Mouse (Mus musculus) liver, embryonic 11.5 days (tissue): ENCODE data around the gene Fry. TPM values are rescaled to one million over a fixed set of nuclear protein-coding genes. Genes with fewer than 3 reads are reported as not detected.

Source experiments
- ATAC-seq: fragments of 200-750 bp; cut with Nextera tagmentation; replicated peaks from 2 replicates; pipeline ENCODE4 v1.8.0; 2017; ENCODE audit warnings: moderate number of reproducible peaks, mild to moderate bottlenecking, moderate TSS enrichment, moderate library complexity; ENCODE audit not compliant: low FRiP score
- DNase-seq: peaks from one replicate; pipeline ENCODE4 v3.0.0-alpha.2; 2017; ENCODE audit warnings: low spot score
- H3K27ac ChIP-seq: fragments of 300-500 bp; sonication (generic); 2 replicates; pipeline ENCODE4 v1.5.1; 2014; ENCODE audit warnings: mild to moderate bottlenecking, low read depth, low read length, control low read depth
- H3K27me3 ChIP-seq: fragments of 300-500 bp; sonication (generic); replicated peaks from 2 replicates; pipeline ENCODE4 v1.6.1; 2014; ENCODE audit warnings: low read length, mixed read lengths; ENCODE audit not compliant: control insufficient read depth, insufficient read depth
- H3K36me3 ChIP-seq: fragments of 300-500 bp; sonication (generic); 2 replicates; pipeline ENCODE4 v1.6.1; 2014; ENCODE audit warnings: mild to moderate bottlenecking, low read length, moderate library complexity, mixed read lengths; ENCODE audit not compliant: control insufficient read depth, insufficient read depth
- H3K4me1 ChIP-seq: fragments of 300-500 bp; sonication (generic); replicated peaks from 2 replicates; pipeline ENCODE4 v1.6.1; 2014; ENCODE audit warnings: low read length, mixed read lengths; ENCODE audit not compliant: control insufficient read depth, insufficient read depth
- H3K4me2 ChIP-seq: fragments of 300-500 bp; sonication (generic); 2 replicates; pipeline ENCODE4 v1.6.1; 2014; ENCODE audit warnings: mild to moderate bottlenecking, control low read depth, moderate library complexity
- H3K4me3 ChIP-seq: fragments of 300-500 bp; sonication (generic); 2 replicates; pipeline ENCODE4 v1.5.1; 2014; ENCODE audit warnings: low read depth, low read length, control low read depth
- H3K9ac ChIP-seq: fragments of 300-500 bp; sonication (generic); 2 replicates; pipeline ENCODE4 v1.6.1; 2014; ENCODE audit warnings: low read depth, low read length, control low read depth
- H3K9me3 ChIP-seq: fragments of 300-500 bp; sonication (generic); 2 replicates; pipeline ENCODE4 v1.6.1; 2016; ENCODE audit warnings: low read length, inconsistent platforms, mixed read lengths; ENCODE audit not compliant: control insufficient read depth
- WGBS: fragments of 180-500 bp; shearing (Covaris S2); extraction: QIAGEN DNeasy Blood & Tissue Kit; methylation state at CpG from one replicate; pipeline ENCODE4 v1.1.7; 2014; 5-methylcytosine and 5-hydroxymethylcytosine counted together
- polyA plus RNA-seq: library from polyadenylated mRNA; unstranded; fragments of >200 nt; fragmentation: Nextera tagmentation; extraction: Ambion mirVana; gene quantifications from 2 replicates; pipeline ENCODE4 v1.2.1, GENCODE M21; 2014

Fry gene
- polyA plus RNA-seq, 1 experiment from 2014 or later = 5.5 TPM

DNA sequence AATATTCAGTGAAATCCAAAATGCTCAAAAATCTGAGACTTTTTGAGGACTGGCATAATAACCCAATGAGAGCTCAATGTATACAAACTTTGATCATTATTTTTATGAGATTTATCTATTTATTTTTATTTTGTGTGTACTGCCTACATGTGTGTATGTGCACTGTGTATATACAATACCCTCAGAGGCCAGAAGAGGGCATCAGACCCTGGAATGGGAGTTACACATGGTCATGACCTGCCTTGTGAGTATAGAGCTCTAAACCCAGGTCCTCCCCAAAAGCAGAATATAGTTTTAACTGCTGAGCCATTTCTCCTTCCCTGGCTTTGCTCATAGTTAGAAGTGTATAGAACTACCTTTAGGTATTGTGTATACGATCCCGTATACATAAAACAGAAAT is 298.8 kb downstream of the Fry start:
- 96% methylated on average over 2 of the region's 2 CpGs for WGBS
- ATAC-seq = no peak

GRCm38 (mm10) chr5:150418035-150418434 is 299.6 kb downstream of the Fry start:
- Histone ChIP-seq H3K9me3 (no peaks in the 10 kb centered on the region), H3K27ac (no peak overlapping the region), H3K9ac (no peak overlapping the region), H3K4me3 (no peak overlapping the region), H3K36me3 (peaks cover 6% of the 10 kb centered on the region; the same call in 1 of the 2 replicates), H3K4me1 (no peaks in the 10 kb centered on the region; the same call in 1 of the 2 replicates), H3K4me2 (no peak overlapping the region), H3K27me3 (no peaks in the 10 kb centered on the region)
- DNase-seq (no peak), ATAC-seq (no peak)
- 45% methylated on average over 6 of the region's 6 CpGs for WGBS

More for the DNA sequence above, 298.8 kb downstream of the Fry start:
- Histone ChIP-seq H3K4me3 (no peak overlapping the region), H3K27me3 (no peaks in the 10 kb centered on the region), H3K36me3 (peaks cover 6% of the 10 kb centered on the region; the same call in 1 of the 2 replicates), H3K9me3 (no peaks in the 10 kb centered on the region), H3K27ac (no peak overlapping the region), H3K4me1 (peaks cover 4% of the 10 kb centered on the region; the same call in 1 of the 2 replicates), H3K9ac (no peak overlapping the region), H3K4me2 (no peak overlapping the region)
- no peak for DNase-seq

GRCm38 (mm10) chr5:150425038-150425437 is 306.6 kb downstream of the Fry start:
- no peaks in the 10 kb centered on the region for H3K9me3 ChIP-seq
- WGBS = 79% methylated on average over 5 of the region's 5 CpGs
- no peak overlapping the region for H3K4me2 ChIP-seq
- no peak overlapping the region for H3K4me3 ChIP-seq
- no peak overlapping the region for H3K9ac ChIP-seq
- DNase-seq (no peak), ATAC-seq (no peak)
- H3K36me3 ChIP-seq = no peaks in the 10 kb centered on the region
- no peaks in the 10 kb centered on the region for H3K27me3 ChIP-seq
- H3K27ac ChIP-seq = no peak overlapping the region
- H3K4me1 ChIP-seq = no peaks in the 10 kb centered on the region

DNA sequence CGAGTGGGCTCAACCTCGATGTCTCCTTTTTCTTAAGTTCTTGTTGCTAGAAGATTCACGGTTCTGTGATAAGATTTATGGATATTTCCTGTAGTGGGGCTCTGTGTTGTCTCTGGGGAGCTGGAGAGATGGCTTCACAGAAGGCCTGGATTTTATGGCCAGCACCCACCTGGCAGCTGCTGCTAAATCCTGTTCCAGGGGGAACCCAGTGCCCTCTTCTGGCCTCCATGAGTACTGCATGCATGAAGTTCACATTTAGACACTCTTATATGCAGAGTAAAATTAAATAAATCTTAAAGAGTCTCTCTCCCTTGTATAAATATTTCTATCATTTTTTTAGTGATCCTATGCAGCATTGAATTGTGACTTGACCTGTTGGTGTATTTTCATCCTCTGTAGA is 308.1 kb downstream of the Fry start:
- no peak overlapping the region for H3K27ac ChIP-seq
- H3K4me1 ChIP-seq = no peaks in the 10 kb centered on the region
- H3K4me2 ChIP-seq = no peak overlapping the region
- ATAC-seq = no peak
- no peaks in the 10 kb centered on the region for H3K27me3 ChIP-seq
- H3K9ac ChIP-seq = no peak overlapping the region
- no peak for DNase-seq
- H3K9me3 ChIP-seq = no peaks in the 10 kb centered on the region
- 87% methylated on average over 3 of the region's 3 CpGs for WGBS
- no peak overlapping the region for H3K4me3 ChIP-seq
- no peaks in the 10 kb centered on the region for H3K36me3 ChIP-seq

DNA sequence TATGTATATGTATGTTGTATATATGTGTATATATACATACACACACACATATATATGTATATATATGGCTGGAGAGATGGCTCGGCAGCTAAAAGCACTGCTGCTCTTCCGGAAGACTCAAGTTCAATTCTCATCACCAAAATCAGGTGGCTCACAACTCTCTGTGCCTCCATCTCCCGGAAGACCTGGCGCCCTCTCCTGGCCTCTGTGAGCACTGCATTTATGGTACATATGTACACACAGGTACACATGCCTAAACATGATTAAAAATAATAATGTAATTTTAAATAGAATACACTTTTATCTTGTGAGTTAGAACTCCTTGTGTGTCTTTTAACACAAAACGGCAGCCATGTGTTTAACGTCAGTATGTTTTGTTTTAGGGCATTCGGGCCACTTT is 312.8 kb downstream of the Fry start:
- Histone ChIP-seq H3K4me3 (no peak overlapping the region), H3K27me3 (no peaks in the 10 kb centered on the region), H3K4me1 (no peaks in the 10 kb centered on the region), H3K9ac (no peak overlapping the region), H3K27ac (no peak overlapping the region), H3K36me3 (peaks cover 2% of the 10 kb centered on the region; the same call in 1 of the 2 replicates), H3K9me3 (no peaks in the 10 kb centered on the region), H3K4me2 (no peak overlapping the region)
- ATAC-seq = no peak
- DNase-seq = no peak
- 90% methylated on average over 7 of the region's 7 CpGs for WGBS

- ATAC-seq = no peak
- no peak overlapping the region for H3K4me3 ChIP-seq
- DNase-seq = no peak
- no peak overlapping the region for H3K27ac ChIP-seq
- no peaks in the 10 kb centered on the region for H3K27me3 ChIP-seq
- H3K9ac ChIP-seq = no peak overlapping the region
- H3K4me2 ChIP-seq = no peak overlapping the region
- H3K4me1 ChIP-seq = no peaks in the 10 kb centered on the region
- H3K9me3 ChIP-seq = no peaks in the 10 kb centered on the region
- H3K36me3 ChIP-seq = peaks cover 2% of the 10 kb centered on the region; the same call in 1 of the 2 replicates
- WGBS = 87% methylated on average over 2 of the region's 2 CpGs
Measured at GRCm38 (mm10) chr5:150432960-150433359, 314.5 kb downstream of the Fry start.

GRCm38 (mm10) chr5:150436629-150437389 is 318.4 kb downstream of the Fry start:
- Histone ChIP-seq H3K4me2 (peak overlapping the region; percentile 64), H3K9me3 (no peaks in the 10 kb centered on the region), H3K9ac (peak overlapping the region; percentile 40; the same call in 1 of the 2 replicates), H3K4me3 (peak overlapping the region; percentile 37), H3K36me3 (peaks cover 5% of the 10 kb centered on the region), H3K27me3 (no peaks in the 10 kb centered on the region), H3K27ac (no peak overlapping the region), H3K4me1 (no peaks in the 10 kb centered on the region)
- DNase-seq (no peak), ATAC-seq (no peak)
- 29% methylated on average over 34 of the region's 34 CpGs for WGBS

- no peak overlapping the region for H3K4me2 ChIP-seq
- peak; percentile 50 for DNase-seq
- no peaks in the 10 kb centered on the region for H3K4me1 ChIP-seq
- no peaks in the 10 kb centered on the region for H3K9me3 ChIP-seq
- H3K36me3 ChIP-seq = peaks cover 3% of the 10 kb centered on the region; the same call in 1 of the 2 replicates
- WGBS = 40% methylated on average over 7 of the region's 7 CpGs
- ATAC-seq = no peak
- H3K9ac ChIP-seq = no peak overlapping the region
- H3K4me3 ChIP-seq = no peak overlapping the region
- no peaks in the 10 kb centered on the region for H3K27me3 ChIP-seq
- no peak overlapping the region for H3K27ac ChIP-seq
Measured at GRCm38 (mm10) chr5:150441690-150442089, 323.2 kb downstream of the Fry start.
